Mouse (Mus musculus) frontal cortex, postnatal 36 days (tissue): Measurements from ENCODE around the gene Gm49342.

Experiments
- DNase-seq, 2 experiments: peaks; one replicate each; pipeline ENCODE4 v3.0.0; 2022; ENCODE audit warnings: low spot score in 2 of 2

Gm49342 gene

DNA sequence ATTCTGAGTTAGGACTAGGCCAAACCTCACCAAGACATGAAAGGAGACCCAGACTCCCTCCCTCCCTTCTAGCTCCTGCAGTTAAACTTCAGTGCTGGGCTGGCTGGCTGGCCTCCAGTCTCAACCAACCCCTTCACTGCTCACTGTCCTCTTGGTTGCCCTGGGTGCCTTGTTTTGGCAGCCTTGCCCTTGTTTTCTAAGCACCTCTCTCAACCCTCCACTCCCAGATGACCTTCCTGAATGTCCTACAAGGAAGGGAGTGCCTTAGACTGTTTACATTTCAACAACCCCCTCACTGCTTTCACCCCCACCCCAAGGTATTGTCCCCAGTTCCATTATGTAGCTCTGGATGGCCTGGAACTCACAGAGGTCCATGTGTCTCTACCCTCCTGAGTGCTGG is 35.3 kb downstream of the Gm49342 start:
- DNase-seq = no peak

DNA sequence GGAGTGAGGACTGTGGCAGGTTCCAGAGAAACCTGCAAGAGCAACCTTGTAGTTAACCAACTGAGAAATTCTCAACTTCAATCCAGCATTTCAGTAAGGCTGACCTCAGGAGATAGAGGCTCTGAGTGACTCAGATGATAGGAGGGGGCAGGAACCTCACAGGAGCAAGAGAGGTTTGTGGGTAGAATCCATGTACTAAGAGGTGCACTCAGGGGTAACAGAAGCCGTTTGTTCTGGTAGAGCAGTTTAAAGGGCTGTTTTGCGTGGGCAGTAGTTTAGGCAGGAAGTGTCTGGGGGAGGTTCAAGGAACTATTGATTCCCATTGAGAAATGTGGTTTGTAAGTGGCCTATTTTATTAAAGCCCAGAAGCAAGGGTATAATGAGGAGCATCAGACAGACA is 36.9 kb downstream of the Gm49342 start:
- no peak for DNase-seq

DNA sequence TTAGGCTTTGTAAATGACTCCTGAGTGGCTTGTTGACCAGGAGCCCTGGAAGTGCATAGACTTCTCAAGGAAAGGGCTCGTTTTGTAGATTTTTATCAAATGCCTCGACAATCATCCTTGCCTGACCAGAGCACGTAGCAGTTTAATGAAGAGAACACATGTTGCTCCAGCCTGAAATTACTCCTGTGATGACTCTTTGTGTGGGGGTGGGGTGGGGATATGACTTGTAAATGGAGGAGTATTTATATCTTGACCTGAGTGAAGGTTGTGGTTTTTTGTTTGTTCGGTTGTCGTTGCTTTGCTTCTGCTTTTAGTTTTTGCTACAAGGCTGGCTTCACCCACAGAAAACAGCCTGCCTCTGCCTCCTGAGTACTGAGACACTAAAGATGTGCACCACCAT is 37.5 kb downstream of the Gm49342 start:
- no peak for DNase-seq

DNA sequence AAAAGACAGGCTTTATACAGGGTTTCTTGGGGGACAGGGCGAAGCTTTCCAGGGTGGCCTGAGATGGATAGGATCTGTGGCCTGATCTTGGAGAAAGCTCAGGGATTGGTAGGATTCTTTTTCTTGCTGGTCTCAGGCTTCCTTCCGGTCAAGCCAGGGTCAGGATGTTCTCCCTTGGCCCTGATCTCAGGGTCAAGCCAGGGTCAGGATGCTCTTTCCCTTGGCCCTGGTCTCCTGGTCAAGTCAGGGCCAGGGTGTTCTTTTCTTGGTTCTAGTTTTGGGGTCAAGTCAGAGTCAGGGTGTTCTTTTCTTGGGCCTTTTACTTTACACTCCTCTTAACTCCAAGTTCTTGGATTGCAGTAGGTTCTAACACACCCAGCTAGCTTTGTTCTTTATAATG is 43.4 kb downstream of the Gm49342 start:
- no peak for DNase-seq

DNA sequence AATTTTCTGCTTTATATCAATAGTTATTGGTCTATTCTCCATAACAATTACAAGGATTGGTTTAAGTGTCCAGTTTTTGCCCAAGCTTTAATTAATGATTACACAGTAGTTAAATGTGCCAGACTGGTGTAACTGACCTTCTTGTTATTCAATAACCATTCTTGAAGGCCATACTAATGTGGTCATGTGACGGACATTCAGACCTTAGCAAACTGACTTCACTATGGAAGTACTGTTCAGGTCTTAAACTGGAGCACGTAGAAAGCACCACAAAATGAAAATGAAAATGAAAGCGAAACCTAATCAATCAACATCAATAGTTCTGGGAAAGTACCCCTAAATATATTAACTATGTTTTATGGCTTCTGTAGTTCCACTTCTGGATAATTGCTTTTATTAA is 46.7 kb downstream of the Gm49342 start:
- DNase-seq = no peak

DNA sequence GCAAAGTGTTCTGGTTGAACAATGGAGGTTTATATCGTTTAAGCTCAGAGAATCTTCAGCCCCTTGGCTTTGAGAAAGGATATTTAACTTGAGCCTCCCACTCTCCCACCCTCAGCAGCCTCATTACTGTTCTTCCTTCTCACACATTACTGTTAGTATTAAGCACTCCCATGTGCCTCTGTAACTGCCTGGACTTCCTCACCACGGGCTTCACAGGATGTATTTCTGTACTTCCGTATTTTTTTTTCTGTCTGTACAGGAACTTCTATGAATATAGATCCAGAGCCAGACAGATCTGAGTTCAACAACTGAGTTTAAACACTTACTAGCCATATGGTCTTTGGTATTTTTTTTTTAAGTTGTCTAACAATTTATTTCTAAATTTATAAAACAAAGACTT is 52.8 kb downstream of the Gm49342 start:
- no peak for DNase-seq

DNA sequence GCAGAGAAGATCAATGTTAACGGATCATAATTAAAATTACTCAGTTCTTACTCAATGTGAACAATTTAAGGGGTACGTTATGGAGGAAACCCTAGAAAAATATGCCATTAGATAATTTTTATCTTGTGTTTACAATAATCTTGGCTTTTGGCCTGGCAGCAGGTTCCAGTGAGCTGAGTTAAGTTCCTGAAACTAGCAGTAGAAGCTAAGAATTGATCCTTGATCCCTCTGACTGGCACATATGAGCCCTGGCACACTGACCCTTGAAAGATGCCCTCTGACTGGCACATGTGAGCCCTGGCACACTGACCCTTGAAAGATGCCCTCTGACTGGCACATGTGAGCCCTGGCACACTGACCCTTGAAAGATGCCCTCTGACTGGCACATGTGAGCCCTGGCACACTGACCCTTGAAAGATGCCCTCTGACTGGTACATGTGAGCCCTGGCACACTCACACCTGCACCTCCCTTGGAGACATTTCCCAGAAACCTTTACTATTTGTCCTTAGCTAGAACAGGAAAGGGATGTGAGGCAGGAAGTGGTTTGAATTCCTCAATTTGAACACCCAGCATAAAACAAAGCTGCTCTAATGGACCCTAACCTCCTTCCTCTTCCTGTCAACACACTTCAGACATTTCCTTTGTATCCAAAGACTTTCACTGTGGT is 53.8 kb downstream of the Gm49342 start:
- DNase-seq = no peak

DNA sequence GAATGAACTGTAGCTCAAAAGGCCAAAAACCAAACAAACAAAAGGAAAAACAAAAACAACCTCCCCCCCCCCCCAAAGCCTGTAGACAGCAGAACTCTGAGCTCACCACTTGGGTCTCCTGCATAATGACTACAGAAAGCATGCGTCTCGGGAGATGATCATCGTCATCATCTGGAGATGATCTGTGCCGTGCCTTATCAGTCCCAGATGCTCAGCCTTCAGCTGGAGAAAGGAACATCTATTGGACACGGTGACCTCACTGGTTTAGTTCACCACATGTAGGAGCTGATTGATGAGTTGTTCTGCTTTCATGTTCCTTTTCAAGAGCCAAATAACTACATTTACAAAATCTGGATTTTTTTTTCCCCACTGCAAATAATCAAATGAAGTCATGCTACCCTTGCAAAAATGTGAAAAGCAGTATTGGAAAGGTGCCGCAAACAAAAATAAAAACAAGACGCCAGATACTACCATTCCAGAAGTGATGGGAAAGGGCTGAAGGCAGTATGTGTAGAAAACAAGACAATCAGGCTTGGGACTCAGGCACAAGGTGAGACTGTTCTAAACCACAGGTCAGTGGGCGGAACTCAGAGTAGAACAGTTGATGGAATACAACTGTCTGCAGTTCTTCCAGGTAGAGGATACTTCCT is 63.0 kb downstream of the Gm49342 start, which contains the start of gene Rnase10:
TSS of gene Rnase10 (plus strand) at position 600 of the 650 bp plus-strand sequence.
- DNase-seq = no peak

DNA sequence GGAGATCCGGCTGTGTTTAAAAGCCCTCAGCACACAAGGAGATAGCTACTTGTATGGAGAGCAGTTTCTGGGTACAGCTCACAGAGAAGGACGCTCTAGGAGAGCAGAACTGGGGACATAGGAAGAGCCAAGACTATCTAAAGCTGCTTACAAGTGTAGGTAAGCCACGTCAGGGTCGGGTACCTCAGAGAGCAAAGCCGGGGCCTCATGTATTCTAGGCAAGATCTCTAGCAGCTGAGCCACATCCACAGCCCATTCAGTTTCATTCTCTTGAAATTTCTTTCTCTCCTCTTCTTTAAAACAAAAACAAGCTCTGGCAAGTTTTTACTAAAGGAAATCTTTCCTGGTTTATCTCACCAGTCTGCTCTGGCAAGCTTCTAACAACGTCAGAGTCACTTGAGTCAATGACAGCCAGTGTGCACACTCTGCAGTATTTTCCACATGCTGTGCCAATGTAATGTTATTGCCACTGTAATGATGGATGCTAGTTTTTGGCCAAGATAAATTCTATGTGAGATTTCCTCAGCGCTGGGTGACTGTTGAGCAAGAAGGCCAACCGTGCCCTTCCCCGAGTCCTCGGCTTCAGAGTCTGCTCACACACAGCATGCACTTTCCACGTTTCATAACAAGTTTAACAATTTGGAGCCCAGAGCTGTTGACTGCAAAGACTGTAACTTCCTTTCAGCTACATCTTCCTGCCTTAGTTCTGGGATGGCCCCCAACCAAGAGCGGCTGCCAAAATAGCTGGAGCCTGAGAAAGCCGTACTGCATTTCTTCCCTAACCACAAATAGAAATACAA is 63.8 kb downstream of the Gm49342 start:
- DNase-seq = peak; percentile 31 to 55

DNA sequence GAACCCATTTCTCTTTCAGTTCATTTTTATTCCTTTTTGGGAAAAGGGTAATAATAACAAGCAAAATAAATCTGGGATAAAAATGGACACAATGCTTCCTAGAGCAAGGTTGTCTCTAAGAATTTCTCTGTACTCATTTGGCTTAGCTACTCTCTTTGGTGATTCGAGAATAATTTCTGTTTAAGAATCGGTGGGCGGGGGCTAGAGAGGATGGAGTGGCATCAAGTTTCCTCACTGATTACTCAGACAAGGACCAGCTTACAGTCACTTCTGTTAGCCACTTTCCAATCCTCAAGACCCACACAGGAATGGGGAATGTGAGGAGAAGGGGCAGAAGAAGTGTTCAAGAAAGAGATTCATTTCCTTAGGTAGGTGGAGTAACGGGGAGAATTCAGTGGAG is 64.5 kb downstream of the Gm49342 start:
- DNase-seq = no peak

DNA sequence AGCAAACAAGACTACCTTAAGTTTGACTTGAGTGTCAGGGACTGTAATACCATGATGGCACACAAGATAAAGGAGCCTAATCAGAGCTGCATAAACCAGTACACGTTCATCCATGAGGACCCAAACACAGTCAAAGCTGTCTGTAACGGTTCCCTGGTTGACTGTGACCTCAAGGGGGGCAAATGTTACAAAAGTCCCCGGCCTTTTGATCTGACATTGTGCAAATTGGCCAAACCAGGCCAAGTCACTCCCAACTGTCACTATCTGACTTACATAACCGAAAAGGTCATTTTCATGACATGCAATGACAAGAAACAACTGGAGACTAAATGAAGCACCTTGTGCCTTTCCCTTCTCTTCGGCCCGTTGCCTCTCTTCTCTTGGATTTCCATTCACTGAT is 65.3 kb downstream of the Gm49342 start:
- DNase-seq = no peak
